Mouse (Mus musculus): ENCODE data around the gene Rab3ip. TPM values are rescaled to one million over a fixed set of nuclear protein-coding genes. Genes with fewer than 3 reads are reported as not detected.

Rab3ip gene
- 10 to 100 TPM; 43.8 to 47.5 TPM for total RNA-seq (2021)
- long read RNA-seq, experiment 1, transcript Rab3ip-201 (10 exons, 2,690 nt) = minor isoform, 24 of 68 reads
- long read RNA-seq, experiment 1, transcript Rab3ip-203 (11 exons, 1,844 nt) = major isoform, 31 of 68 reads
- long read RNA-seq, experiment 1, partial matches to known transcripts = 4 of 68 reads
- long read RNA-seq, experiment 1, other reads (novel, unspliced or antisense) = 9 of 68 reads
- long read RNA-seq, experiment 2, transcript Rab3ip-201 (10 exons, 2,690 nt) = major isoform, 24 of 61 reads
- long read RNA-seq, experiment 2, transcript Rab3ip-203 (11 exons, 1,844 nt) = minor isoform, 23 of 61 reads
- long read RNA-seq, experiment 2, partial matches to known transcripts = 4 of 61 reads
- long read RNA-seq, experiment 2, other reads (novel, unspliced or antisense) = 10 of 61 reads

- DNase-seq (ENCODE audit: low spot score in 2 of 2) = peak; percentile 88 to 95
- intact Hi-C loops (cut with DNase I) = no loop called here
Observed at GRCm38 (mm10) chr10:116950009-116950769, at the start of gene Rab3ip. Gene Rab3ip, minus strand, starts transcription at chr10:116950769.

GRCm38 (mm10) chr10:116998716-116999455, 48.3 kb upstream of the Rab3ip start:
- intact Hi-C loops (cut with DNase I) = no loop called here
- DNase-seq (ENCODE audit: low spot score in 2 of 2) = no peak

GRCm38 (mm10) chr10:116996236-116996600, 45.6 kb upstream of the Rab3ip start:
- DNase-seq (ENCODE audit: low spot score in 2 of 2) = no peak
- intact Hi-C loops (cut with DNase I) = no loop called here

GRCm38 (mm10) chr10:116995584-116996235, 45.1 kb upstream of the Rab3ip start:
- intact Hi-C loops (cut with DNase I) = no loop called here
- DNase-seq (ENCODE audit: low spot score in 2 of 2) = no peak

GRCm38 (mm10) chr10:116995162-116995561, 44.6 kb upstream of the Rab3ip start:
- DNase-seq (ENCODE audit: low spot score in 2 of 2) = no peak
- intact Hi-C loops (cut with DNase I) = no loop called here

GRCm38 (mm10) chr10:116993971-116994370, 43.4 kb upstream of the Rab3ip start:
- DNase-seq (ENCODE audit: low spot score in 2 of 2) = no peak
- intact Hi-C loops (cut with DNase I) = no loop called here

- DNase-seq (ENCODE audit: low spot score in 2 of 2) = no peak
- intact Hi-C loops (cut with DNase I) = no loop called here
Observed at GRCm38 (mm10) chr10:116986264-116987082, 35.9 kb upstream of the Rab3ip start, which contains the start of gene Best3. Gene Best3, plus strand, starts transcription at chr10:116986314.

GRCm38 (mm10) chr10:116984836-116985235, 34.3 kb upstream of the Rab3ip start:
- intact Hi-C loops (cut with DNase I) = no loop called here
- no peak for DNase-seq (ENCODE audit: low spot score in 2 of 2)

- no peak for DNase-seq (ENCODE audit: low spot score in 2 of 2)
- intact Hi-C loops (cut with DNase I) = no loop called here
Observed at GRCm38 (mm10) chr10:116982526-116982925, 32.0 kb upstream of the Rab3ip start.

- no peak for DNase-seq (ENCODE audit: low spot score in 2 of 2)
- intact Hi-C loops (cut with DNase I) = no loop called here
Observed at GRCm38 (mm10) chr10:116980888-116981287, 30.3 kb upstream of the Rab3ip start.

- intact Hi-C loops (cut with DNase I) = no loop called here
- no peak for DNase-seq (ENCODE audit: low spot score in 2 of 2)
Observed at GRCm38 (mm10) chr10:116980273-116980672, 29.7 kb upstream of the Rab3ip start.

- intact Hi-C loops (cut with DNase I) = no loop called here
- DNase-seq (ENCODE audit: low spot score in 2 of 2) = no peak
Observed at GRCm38 (mm10) chr10:116978841-116979240, 28.3 kb upstream of the Rab3ip start.

GRCm38 (mm10) chr10:116977858-116978257, 27.3 kb upstream of the Rab3ip start:
- no peak for DNase-seq (ENCODE audit: low spot score in 2 of 2)
- intact Hi-C loops (cut with DNase I) = no loop called here

GRCm38 (mm10) chr10:116977455-116977854, 26.9 kb upstream of the Rab3ip start:
- no peak for DNase-seq (ENCODE audit: low spot score in 2 of 2)
- intact Hi-C loops (cut with DNase I) = no loop called here

- intact Hi-C loops (cut with DNase I) = no loop called here
- DNase-seq (ENCODE audit: low spot score in 2 of 2) = no peak
Observed at GRCm38 (mm10) chr10:116972509-116972908, 21.9 kb upstream of the Rab3ip start, which contains the start of gene Gm10271. Gene Gm10271, minus strand, starts transcription at chr10:116972609.

GRCm38 (mm10) chr10:116968741-116969140, 18.2 kb upstream of the Rab3ip start:
- intact Hi-C loops (cut with DNase I) = no loop called here
- no peak for DNase-seq (ENCODE audit: low spot score in 2 of 2)

GRCm38 (mm10) chr10:116966065-116966464, 15.5 kb upstream of the Rab3ip start:
- intact Hi-C loops (cut with DNase I) = no loop called here
- DNase-seq (ENCODE audit: low spot score in 2 of 2) = no peak

GRCm38 (mm10) chr10:116965297-116965696, 14.7 kb upstream of the Rab3ip start:
- DNase-seq (ENCODE audit: low spot score in 2 of 2) = no peak
- intact Hi-C loops (cut with DNase I) = no loop called here

GRCm38 (mm10) chr10:116964571-116964970, 14.0 kb upstream of the Rab3ip start:
- intact Hi-C loops (cut with DNase I) = no loop called here

More at GRCm38 (mm10) chr10:116964571-116964970, 14.0 kb upstream of the Rab3ip start:
- DNase-seq (ENCODE audit: low spot score in 2 of 2) = no peak

Data from left cerebral cortex, postnatal 14 days (tissue).